Mouse (Mus musculus) MEL (cell line): ENCODE data around the gene Dnmt3c. TPM values are rescaled to one million over a fixed set of nuclear protein-coding genes. Genes with fewer than 3 reads are reported as not detected.
"Not testable (repeated sequence)": the region's sequence is repeated elsewhere in the genome, so short reads cannot be mapped to it uniquely, and the experiment has no call there.

Experiments
- DNase-seq: peaks from one replicate; pipeline ENCODE4 v3.0.0; 2011; ENCODE audit warnings: low read depth, low spot score
- H3K27ac ChIP-seq: 2 replicates; pipeline ENCODE4 v1.5.1; 2012; ENCODE audit warnings: low read depth, mild to moderate bottlenecking, control low read depth, low read length, moderate library complexity; ENCODE audit not compliant: control insufficient read depth
- H3K27me3 ChIP-seq, 2 experiments: fragments of 150-350 bp in 1 of 2; sonication (generic) in 1 of 2; 2 replicates each; pipeline ENCODE4 v1.6.1; 2012; ENCODE audit warnings: low read length in 2 of 2, mild to moderate bottlenecking in 2 of 2, improper control_type of control experiment in 1 of 2, moderate library complexity in 1 of 2; ENCODE audit not compliant: insufficient read depth in 2 of 2, control insufficient read depth in 1 of 2
- H3K36me3 ChIP-seq, 2 experiments: 2 replicates each; pipeline ENCODE4 v1.6.1; 2012 to 2014; ENCODE audit warnings: low read length in 2 of 2, improper control_type of control experiment in 1 of 2, inconsistent platforms in 1 of 2, mild to moderate bottlenecking in 1 of 2; ENCODE audit not compliant: insufficient read depth in 2 of 2, control insufficient read depth in 1 of 2
- H3K4me1 ChIP-seq, 2 experiments: fragments of 150-350 bp in 1 of 2; sonication (generic) in 1 of 2; 2 replicates each; pipeline ENCODE4 v1.6.1; 2012; ENCODE audit warnings: low read length in 2 of 2, improper control_type of control experiment in 1 of 2, mild to moderate bottlenecking in 1 of 2; ENCODE audit not compliant: insufficient read depth in 2 of 2, control insufficient read depth in 1 of 2
- H3K4me3 ChIP-seq, 2 experiments: fragments of 150-350 bp in 1 of 2; sonication (generic) in 1 of 2; 2 replicates each; pipeline ENCODE4 v1.5.1; 2012; ENCODE audit warnings: low read depth in 2 of 2, low read length in 2 of 2, mild to moderate bottlenecking in 2 of 2, moderate library complexity in 2 of 2, control low read depth in 1 of 2, improper control_type of control experiment in 1 of 2; ENCODE audit not compliant: control insufficient read depth in 1 of 2, insufficient read depth in 1 of 2
- H3K79me2 ChIP-seq: 2 replicates; pipeline ENCODE4 v1.6.1; 2012; ENCODE audit warnings: mild to moderate bottlenecking, low read length, moderate library complexity; ENCODE audit not compliant: control insufficient read depth, poor library complexity, insufficient read depth
- H3K9ac ChIP-seq: 2 replicates; pipeline ENCODE4 v1.6.1; 2012; ENCODE audit warnings: low read depth, mild to moderate bottlenecking, control low read depth, low read length, moderate library complexity; ENCODE audit not compliant: control insufficient read depth, poor library complexity, severe bottlenecking
- H3K9me3 ChIP-seq: fragments of 150-350 bp; sonication (generic); replicated peaks from 2 replicates; pipeline ENCODE4 v1.6.1; 2012; ENCODE audit warnings: mild to moderate bottlenecking, low read length, improper control_type of control experiment, moderate library complexity; ENCODE audit not compliant: insufficient read depth
- CTCF ChIP-seq, 3 experiments: IDR thresholded peaks in 2 of 3; conservative IDR thresholded peaks in 1 of 3; 2 replicates each; pipeline ENCODE4 v1.5.1; 2011 to 2012; ENCODE audit warnings: low read length in 3 of 3, low read depth in 2 of 3, mild to moderate bottlenecking in 2 of 3, improper control_type of control experiment in 1 of 3, inconsistent platforms in 1 of 3, mixed read lengths in 1 of 3, moderate library complexity in 1 of 3; ENCODE audit not compliant: control insufficient read depth in 1 of 3, insufficient read depth in 1 of 3, poor library complexity in 1 of 3, severe bottlenecking in 1 of 3
- GABPA ChIP-seq: IDR thresholded peaks from 2 replicates; pipeline ENCODE4 v1.6.1; 2012; ENCODE audit warnings: low read depth, mild to moderate bottlenecking, inconsistent platforms, low read length, improper control_type of control experiment, moderate library complexity
- JUND ChIP-seq: IDR thresholded peaks from 2 replicates; pipeline ENCODE4 v1.6.1; 2011; ENCODE audit warnings: low read depth, mild to moderate bottlenecking, improper control_type of control experiment, low read length
- MAFK ChIP-seq: IDR thresholded peaks from 2 replicates; pipeline ENCODE4 v1.6.1; 2011; ENCODE audit warnings: low read depth, mild to moderate bottlenecking, low read length, improper control_type of control experiment, borderline replicate concordance
- MAX ChIP-seq: IDR thresholded peaks from 2 replicates; pipeline ENCODE4 v1.6.1; 2011; ENCODE audit warnings: low read length, improper control_type of control experiment
- MAZ ChIP-seq: IDR thresholded peaks from 2 replicates; pipeline ENCODE4 v1.6.1; 2012; ENCODE audit warnings: low read depth, mild to moderate bottlenecking, inconsistent platforms, low read length, improper control_type of control experiment
- MXI1 ChIP-seq: IDR thresholded peaks from 2 replicates; pipeline ENCODE4 v1.6.1; 2011; ENCODE audit warnings: mild to moderate bottlenecking, low read depth, low read length, improper control_type of control experiment
- MYB ChIP-seq: IDR thresholded peaks from 2 replicates; pipeline ENCODE4 v1.6.1; 2011; ENCODE audit warnings: mild to moderate bottlenecking, low read depth, low read length, improper control_type of control experiment
- POLR2AphosphoS5 ChIP-seq: IDR thresholded peaks from 2 replicates; pipeline ENCODE4 v1.6.1; 2012; ENCODE audit warnings: low read depth, borderline replicate concordance, mild to moderate bottlenecking, inconsistent platforms, low read length, moderate library complexity, mixed read lengths
- SIN3A ChIP-seq: IDR thresholded peaks from 2 replicates; pipeline ENCODE4 v1.6.1; 2012; ENCODE audit warnings: low read length, improper control_type of control experiment, inconsistent platforms
- TBP ChIP-seq: IDR thresholded peaks from 2 replicates; pipeline ENCODE4 v1.8.0; 2011; ENCODE audit warnings: low read depth, low read length, improper control_type of control experiment
- USF1 ChIP-seq: IDR thresholded peaks from 2 replicates; pipeline ENCODE4 v1.6.1; 2014; ENCODE audit warnings: low read depth, mild to moderate bottlenecking, inconsistent platforms, low read length, improper control_type of control experiment, moderate library complexity
- ZC3H11A ChIP-seq: IDR thresholded peaks from 2 replicates; pipeline ENCODE4 v1.6.1; 2012; ENCODE audit warnings: low read depth, mild to moderate bottlenecking, inconsistent platforms, low read length, improper control_type of control experiment
- ZMIZ1 ChIP-seq: IDR thresholded peaks from 2 replicates; pipeline ENCODE4 v1.6.1; 2012; ENCODE audit warnings: low read depth, mild to moderate bottlenecking, inconsistent platforms, low read length, improper control_type of control experiment, moderate library complexity
- ZNF384 ChIP-seq: IDR thresholded peaks from 2 replicates; pipeline ENCODE4 v1.6.1; 2012; ENCODE audit warnings: low read depth, mild to moderate bottlenecking, inconsistent platforms, low read length, improper control_type of control experiment
- polyA plus RNA-seq, 2 experiments: library from polyadenylated mRNA; stranded (reverse) in 1 of 2; unstranded in 1 of 2; fragments of >175 nt in 1 of 2; fragments of >200 nt in 1 of 2; gene quantifications; 2 replicates each; pipeline versions ENCODE4 v1.2.1 to v1.2.4; 2012; ENCODE audit warnings: low replicate concordance in 2 of 2, low read depth in 1 of 2; ENCODE audit not compliant: insufficient read length in 2 of 2, insufficient read depth in 1 of 2, missing spikeins in 1 of 2
- total RNA-seq: library from RNA; depleted of rRNA; stranded (reverse); fragments of 300-350 nt; gene quantifications from 2 replicates; pipeline ENCODE4 v1.2.3, GENCODE M21; 2012

The Dnmt3c gene
- total and polyA plus RNA-seq, 3 experiments, result 0.45 to 0.65 TPM; not detected in 1

GRCm38 (mm10) chr2:153677550-153677949, 18.9 kb upstream of the Dnmt3c start:
- DNase-seq, result peak; percentile 46
- H3K9me3 ChIP-seq, result no peaks in the 10 kb centered on the region
- peak overlapping the region; percentile 21; the same call in 1 of the 2 replicates for H3K9ac ChIP-seq
- H3K4me3 ChIP-seq, result peak overlapping the region; percentile 7 to 42
- peaks cover 0 to 23% of the 10 kb centered on the region in 2 experiments; a peak in 2 of 4 replicates for H3K36me3 ChIP-seq
- no peaks in the 10 kb centered on the region for H3K79me2 ChIP-seq
- no peaks in the 10 kb centered on the region for H3K27me3 ChIP-seq
- peaks cover 13 to 25% of the 10 kb centered on the region in 2 experiments for H3K4me1 ChIP-seq
- peak overlapping the region; percentile 77 for H3K27ac ChIP-seq
- TF ChIP-seq GABPA (no peak), MYB (no peak), ZC3H11A (no peak), MAFK (no peak), MAX (no peak), ZMIZ1 (no peak)

- Histone ChIP-seq H3K36me3 (peaks cover 0 to 23% of the 10 kb centered on the region in 2 experiments; a peak in 2 of 4 replicates), H3K4me1 (peaks cover 13 to 25% of the 10 kb centered on the region in 2 experiments), H3K9me3 (no peaks in the 10 kb centered on the region), H3K9ac (no peak overlapping the region), H3K27ac (no peak overlapping the region), H3K79me2 (no peaks in the 10 kb centered on the region), H3K27me3 (no peaks in the 10 kb centered on the region), H3K4me3 (no peak overlapping the region)
- TF ChIP-seq JUND (no peak), ZC3H11A (no peak), MAZ (no peak), TBP (no peak), MXI1 (no peak), SIN3A (no peak), ZNF384 (no peak), CTCF (IDR thresholded peaks at IDR 0.05 in 2 of 3, conservative IDR thresholded peaks at IDR 0.05 in 1 of 3; ENCODE audit: control insufficient read depth in 1 of 3, insufficient read depth in 1 of 3, low read depth in 2 of 3, low read length in 3 of 3, poor library complexity in 1 of 3, severe bottlenecking in 1 of 3) (no peak), POLR2AphosphoS5 (no peak), USF1 (no peak)
- DNase-seq, result no peak
These were observed 16.5 kb upstream of the Dnmt3c start for GRCm38 (mm10) chr2:153679959-153680358.

GRCm38 (mm10) chr2:153693413-153693812, 3.0 kb upstream of the Dnmt3c start:
- H3K79me2 ChIP-seq, H3K4me3 ChIP-seq, H3K9ac ChIP-seq, H3K27me3 ChIP-seq, H3K9me3 ChIP-seq, H3K4me1 ChIP-seq, H3K27ac ChIP-seq, DNase-seq, H3K36me3 ChIP-seq: not testable (repeated sequence)
